Mouse (Mus musculus) C2C12 (cell line): ENCODE measurements around the gene Psmc1. TPM values are rescaled to one million over a fixed set of nuclear protein-coding genes. Genes with fewer than 3 reads are reported as not detected.

Experiments
- H3K27me3 ChIP-seq: one replicate; pipeline ENCODE4 v1.6.1; 2011; ENCODE audit not compliant: control insufficient read depth, insufficient read depth, insufficient read length
- H3K36me3 ChIP-seq: one replicate; pipeline ENCODE4 v1.6.1; 2011; ENCODE audit not compliant: control insufficient read depth, insufficient read depth
- H3K4me3 ChIP-seq: one replicate; pipeline ENCODE4 v1.5.1; 2011; ENCODE audit warnings: mild to moderate bottlenecking, control low read depth; ENCODE audit not compliant: poor library complexity, insufficient read depth, severe bottlenecking
- H3K79me2 ChIP-seq: one replicate; pipeline ENCODE4 v1.6.1; 2011; ENCODE audit not compliant: control insufficient read depth, insufficient read depth
- H3K79me3 ChIP-seq: one replicate; pipeline ENCODE4 v1.6.1; 2011; ENCODE audit warnings: low read depth, control low read depth
- H3ac ChIP-seq: one replicate; pipeline ENCODE3; 2011; ENCODE audit warnings: low read depth; ENCODE audit not compliant: control insufficient read depth, insufficient read length
- CEBPB ChIP-seq: IDR thresholded peaks from one replicate; pipeline ENCODE4 v1.6.1; 2011; ENCODE audit warnings: low read depth, mild to moderate bottlenecking, control low read depth, moderate library complexity
- CTCF ChIP-seq: IDR thresholded peaks from one replicate; pipeline ENCODE4 v1.5.1; 2011; ENCODE audit not compliant: control insufficient read depth, insufficient read depth, insufficient read length
- FOSL1 ChIP-seq: IDR thresholded peaks from one replicate; pipeline ENCODE4 v1.8.0; 2011; ENCODE audit warnings: mild to moderate bottlenecking, low read length; ENCODE audit not compliant: poor library complexity, insufficient read depth, severe bottlenecking
- MAX ChIP-seq: IDR thresholded peaks from one replicate; pipeline ENCODE4 v1.6.1; 2011; ENCODE audit warnings: mild to moderate bottlenecking, control low read depth
- MYOD1 ChIP-seq: IDR thresholded peaks from one replicate; pipeline ENCODE4 v1.6.1; 2011; ENCODE audit warnings: low read depth; ENCODE audit not compliant: control insufficient read depth, insufficient read length
- MYOG ChIP-seq: IDR thresholded peaks from one replicate; pipeline ENCODE4 v1.6.1; 2011; ENCODE audit not compliant: control insufficient read depth, insufficient read length; ENCODE audit errors: extremely low read depth
- USF1 ChIP-seq: IDR thresholded peaks from one replicate; pipeline ENCODE4 v1.6.1; 2011; ENCODE audit warnings: low read depth, mild to moderate bottlenecking, control low read depth, moderate library complexity
- polyA plus RNA-seq: library from polyadenylated mRNA; unstranded; fragments of >200 nt; fragmentation: generic; extraction: Trizol; gene quantifications from one replicate; pipeline ENCODE4 v1.2.1, GENCODE M21; 2012; ENCODE audit warnings: missing spikeins

Psmc1 gene
- polyA plus RNA-seq, 1 experiment: 192 TPM

- Histone ChIP-seq H3K36me3 (no peaks in the 10 kb centered on the region), H3K79me3 (no peaks in the 10 kb centered on the region), H3ac (no peak overlapping the region), H3K79me2 (no peaks in the 10 kb centered on the region), H3K4me3 (no peak overlapping the region), H3K27me3 (no peaks in the 10 kb centered on the region)
- TF ChIP-seq MYOD1 (no peak), USF1 (no peak), CTCF (no peak), MYOG (no peak), CEBPB (no peak), FOSL1 (no peak), MAX (no peak)
Measured at GRCm38 (mm10) chr12:100164991-100165500, 55.1 kb downstream of the Psmc1 start.

GRCm38 (mm10) chr12:100166177-100166576, 56.2 kb downstream of the Psmc1 start:
- Histone ChIP-seq H3K4me3 (no peak overlapping the region), H3ac (no peak overlapping the region), H3K27me3 (no peaks in the 10 kb centered on the region), H3K79me3 (no peaks in the 10 kb centered on the region), H3K36me3 (no peaks in the 10 kb centered on the region), H3K79me2 (no peaks in the 10 kb centered on the region)
- TF ChIP-seq CTCF (peak; percentile 37), FOSL1 (no peak)

GRCm38 (mm10) chr12:100166939-100167338, 57.0 kb downstream of the Psmc1 start:
- TF ChIP-seq FOSL1 (no peak), CTCF (no peak), MYOD1 (no peak)
- no peak overlapping the region for H3K4me3 ChIP-seq
- H3K27me3 ChIP-seq: no peaks in the 10 kb centered on the region
- H3K79me3 ChIP-seq: no peaks in the 10 kb centered on the region
- no peaks in the 10 kb centered on the region for H3K36me3 ChIP-seq
- no peaks in the 10 kb centered on the region for H3K79me2 ChIP-seq
- no peak overlapping the region for H3ac ChIP-seq

DNA sequence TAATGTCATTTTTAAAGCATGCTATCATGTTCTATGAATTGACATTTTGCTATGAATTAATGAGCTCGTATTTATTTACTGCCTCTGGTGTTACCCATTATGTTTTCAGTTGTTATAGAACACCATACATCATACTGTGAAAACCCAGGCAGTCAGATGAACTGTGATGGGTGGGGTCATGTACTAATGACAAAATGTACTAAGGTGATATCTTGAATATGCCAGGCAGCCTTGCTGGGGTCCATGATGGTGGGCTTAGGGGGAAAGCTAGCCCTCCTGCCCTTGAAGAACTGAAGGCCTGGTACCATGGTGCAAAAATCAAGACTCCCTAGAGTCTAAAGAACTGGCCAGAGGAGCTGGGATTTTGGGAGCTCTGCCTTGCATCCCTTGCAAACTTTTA, 57.5 kb downstream of the Psmc1 start:
- H3ac ChIP-seq: no peak overlapping the region
- no peaks in the 10 kb centered on the region for H3K79me2 ChIP-seq
- no peak for TF ChIP-seq USF1
- TF ChIP-seq CTCF: no peak
- no peak for TF ChIP-seq FOSL1
- no peak for TF ChIP-seq MYOD1
- TF ChIP-seq MYOG: no peak
- TF ChIP-seq CEBPB: no peak
- no peak for TF ChIP-seq MAX
- no peaks in the 10 kb centered on the region for H3K79me3 ChIP-seq
- H3K27me3 ChIP-seq: no peaks in the 10 kb centered on the region
- H3K4me3 ChIP-seq: no peak overlapping the region
- no peaks in the 10 kb centered on the region for H3K36me3 ChIP-seq

DNA sequence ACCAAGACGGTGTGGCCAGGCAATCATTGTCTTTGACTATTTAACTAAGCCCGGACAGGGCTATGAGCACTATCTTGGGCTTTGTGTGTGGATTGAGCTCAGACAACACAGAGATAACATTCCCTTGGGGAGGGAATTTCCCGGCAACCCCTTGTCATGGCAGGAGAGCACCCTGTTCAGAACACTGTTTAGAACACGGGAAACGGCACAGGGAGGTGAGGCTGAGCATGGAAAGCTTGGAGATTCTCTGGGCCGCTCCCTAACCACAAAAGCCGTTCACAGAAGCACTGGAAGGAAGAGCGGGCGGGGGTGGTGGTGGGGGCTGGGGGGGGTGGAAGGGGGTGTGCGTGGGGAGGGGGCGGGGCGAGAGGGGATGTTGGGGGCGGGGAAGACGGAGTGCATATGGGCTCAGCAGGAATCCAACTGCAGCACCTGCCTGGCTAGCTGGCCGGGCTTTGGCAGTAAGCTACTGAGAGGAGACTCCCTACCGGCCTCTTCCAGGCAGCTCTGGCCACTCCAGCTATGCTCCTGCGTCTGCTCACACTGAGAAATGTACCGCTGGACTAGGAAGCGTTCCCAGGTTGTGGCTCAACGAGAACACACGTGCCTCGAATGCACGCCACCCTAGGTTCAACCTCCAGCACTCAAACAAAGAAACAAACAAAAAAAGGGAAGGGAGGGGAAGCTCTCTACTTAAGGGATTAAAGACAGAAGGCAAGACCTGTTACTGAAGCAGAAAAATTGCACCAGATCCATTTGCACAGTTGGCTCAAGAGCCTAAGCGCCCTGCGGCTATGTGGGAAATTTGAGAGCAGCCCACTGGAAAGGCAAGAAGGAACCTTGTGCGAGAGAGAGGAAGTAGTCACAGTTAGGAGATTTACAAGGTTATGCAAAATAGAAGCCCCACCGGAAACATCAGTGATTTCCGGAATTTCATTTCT, 58.2 kb downstream of the Psmc1 start:
- TF ChIP-seq MYOD1: no peak
- no peak overlapping the region for H3K4me3 ChIP-seq
- no peaks in the 10 kb centered on the region for H3K79me3 ChIP-seq
- H3K79me2 ChIP-seq: no peaks in the 10 kb centered on the region
- H3K27me3 ChIP-seq: no peaks in the 10 kb centered on the region
- no peaks in the 10 kb centered on the region for H3K36me3 ChIP-seq
- no peak overlapping the region for H3ac ChIP-seq

DNA sequence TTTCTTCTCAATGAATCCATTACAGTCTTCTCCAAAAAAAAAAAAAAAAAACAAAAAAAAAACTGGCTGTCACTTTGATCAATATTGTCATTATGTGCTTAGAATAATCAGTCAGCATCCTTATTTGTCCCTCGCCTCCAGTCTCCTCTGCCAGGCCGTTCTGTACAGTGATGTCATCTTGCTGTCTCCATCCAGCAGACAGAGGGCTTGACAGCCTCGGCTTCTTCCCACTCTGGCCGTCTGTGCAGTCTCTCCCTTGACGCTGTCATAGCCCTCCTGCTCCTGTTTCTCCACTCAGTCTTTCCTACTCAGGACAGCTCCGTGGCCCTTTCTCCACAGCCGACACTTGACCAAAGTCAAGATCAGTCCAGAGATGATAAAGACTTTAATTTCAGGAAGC, 62.5 kb downstream of the Psmc1 start:
- Histone ChIP-seq H3K79me2 (no peaks in the 10 kb centered on the region), H3K36me3 (no peaks in the 10 kb centered on the region), H3ac (no peak overlapping the region), H3K79me3 (no peaks in the 10 kb centered on the region), H3K27me3 (no peaks in the 10 kb centered on the region), H3K4me3 (no peak overlapping the region)
- TF ChIP-seq CEBPB (no peak), MAX (no peak), MYOD1 (no peak), MYOG (no peak), FOSL1 (no peak), CTCF (no peak), USF1 (no peak)

Other genes with a start within 250 kb of the Psmc1 start
- gene Efcab11, start 225.7 kb upstream of the Psmc1 start, polyA plus RNA-seq: 4.7 TPM
- gene Tdp1, start 225.6 kb upstream of the Psmc1 start, polyA plus RNA-seq: 39.5 TPM
- not detected for gene Kcnk13, start 145.7 kb upstream of the Psmc1 start, polyA plus RNA-seq
- 10.2 TPM for gene Nrde2, start 49.5 kb downstream of the Psmc1 start, polyA plus RNA-seq
- gene Calm1, start 89.3 kb downstream of the Psmc1 start, polyA plus RNA-seq: 397 TPM